In genomic region chr2:26300161-26300807, GRCm38 (mm10) we compare ENCODE assay signal across 9 mouse cellular contexts. TPM values are rescaled to one million over a fixed set of nuclear protein-coding genes. Genes with fewer than 3 reads are reported as not detected.
DNase-seq lines count a peak whose midpoint lies in the region; ATAC-seq lines count a peak whose summit lies in the region.
"Had no signal": no experiment of that assay in that cellular context is flagged by ENCODE, and none has a peak within 500 bp of the region (broad histone marks: within the 10 kb centered on the region; RNA-seq: fewer than 3 reads in every experiment).

No protein-coding gene starts in this region.

- peak; percentile 94 for DNase-seq in heart, adult 11 months
- DNase-seq in heart, adult 9 months (ENCODE audit: low spot score in 2 of 2): no peak
- DNase-seq in MN1 (ENCODE audit: low spot score): peak; percentile 48
- no peak for DNase-seq in embryonic facial prominence, embryonic 10.5 days (ENCODE audit: low spot score)
- DNase-seq in urinary bladder, postnatal 14 days (ENCODE audit: low spot score): no peak
- no peak for DNase-seq in embryo, embryonic 9.5 days (ENCODE audit: extremely low spot score)

- H3K9ac ChIP-seq in limb, embryonic 13.5 days: 0 out of 2 replicates have a peak overlapping the region, but pooled peaks have one; percentile 15
- H3K9ac ChIP-seq in stomach, embryonic 16.5 days (ENCODE audit: low read length): peak overlapping the region; percentile 6; the same call in 1 of the 2 replicates
- H3K9ac ChIP-seq: limb, embryonic 15.5 days had no signal

- peak overlapping the region; percentile 45; the same call in 1 of the 2 replicates for H3K27ac ChIP-seq in embryonic facial prominence, embryonic 10.5 days (replicated peaks)
- H3K27ac ChIP-seq in limb, embryonic 13.5 days: no peak overlapping the region
- peak overlapping the region; percentile 73 for H3K27ac ChIP-seq in stomach, embryonic 16.5 days (ENCODE audit: low read length)
- H3K27ac ChIP-seq: limb, embryonic 15.5 days had no signal

- ATAC-seq in limb, embryonic 13.5 days (ENCODE audit: low FRiP score, low read depth): no peak
- ATAC-seq in stomach, embryonic 16.5 days (ENCODE audit: insufficient read depth, low FRiP score): peak; percentile 49

- H3K9me3 ChIP-seq in embryonic facial prominence, embryonic 10.5 days: no peaks in the 10 kb centered on the region
- no peaks in the 10 kb centered on the region for H3K9me3 ChIP-seq in limb, embryonic 13.5 days
- H3K9me3 ChIP-seq in stomach, embryonic 16.5 days (replicated peaks; ENCODE audit: control insufficient read depth, low read length): no peaks in the 10 kb centered on the region
- H3K9me3 ChIP-seq: limb, embryonic 15.5 days had no signal

- H3K4me3 ChIP-seq in embryonic facial prominence, embryonic 10.5 days: no peak overlapping the region
- no peak overlapping the region for H3K4me3 ChIP-seq in limb, embryonic 13.5 days
- H3K4me3 ChIP-seq in stomach, embryonic 16.5 days (replicated peaks; ENCODE audit: low read length): no peak overlapping the region
- H3K4me3 ChIP-seq: limb, embryonic 15.5 days had no signal

- H3K4me1 ChIP-seq in embryonic facial prominence, embryonic 10.5 days: peaks cover 49% of the 10 kb centered on the region
- peaks cover 38% of the 10 kb centered on the region for H3K4me1 ChIP-seq in limb, embryonic 13.5 days
- H3K4me1 ChIP-seq in stomach, embryonic 16.5 days (ENCODE audit: control insufficient read depth, insufficient read depth, low read length): peaks cover 30% of the 10 kb centered on the region

- WGBS in embryonic facial prominence, embryonic 10.5 days: 53% methylated on average over 5 of the region's 5 CpGs
- 45% methylated on average over 5 of the region's 5 CpGs for WGBS in limb, embryonic 13.5 days
- WGBS in stomach, embryonic 16.5 days: 45% methylated on average over 5 of the region's 5 CpGs

- peaks cover 34% of the 10 kb centered on the region for H3K27me3 ChIP-seq in embryonic facial prominence, embryonic 10.5 days (replicated peaks; ENCODE audit: low read depth, poor library complexity, severe bottlenecking)
- H3K27me3 ChIP-seq in limb, embryonic 13.5 days: peaks cover 15% of the 10 kb centered on the region
- no peaks in the 10 kb centered on the region for H3K27me3 ChIP-seq in stomach, embryonic 16.5 days (ENCODE audit: control insufficient read depth, insufficient read depth, low read length)

- H3K36me3 ChIP-seq in embryonic facial prominence, embryonic 10.5 days (replicated peaks): no peaks in the 10 kb centered on the region
- H3K36me3 ChIP-seq in limb, embryonic 13.5 days: no peaks in the 10 kb centered on the region
- no peaks in the 10 kb centered on the region for H3K36me3 ChIP-seq in stomach, embryonic 16.5 days (ENCODE audit: control insufficient read depth, insufficient read depth, low read length)
- H3K36me3 ChIP-seq: limb, embryonic 15.5 days had no signal

- H3K4me2 ChIP-seq in limb, embryonic 13.5 days (replicated peaks): no peak overlapping the region
- no peak overlapping the region for H3K4me2 ChIP-seq in stomach, embryonic 16.5 days (ENCODE audit: low read depth, low read length)
- H3K4me2 ChIP-seq: limb, embryonic 15.5 days had no signal

RNA-seq across cellular contexts. Expression of gene Ccdc187, which starts 5.9 kb away (rescaled TPM):
- polyA plus RNA-seq in embryonic facial prominence, embryonic 10.5 days (2016; fragmentation: Nextera tagmentation; extraction: Ambion mirVana): 0.03 and 0.04 TPM in 2 replicates
- 0.04 TPM in 1 of 2 replicates, not detected in the other for polyA plus RNA-seq in limb, embryonic 13.5 days (2015; fragmentation: Nextera tagmentation; extraction: Ambion mirVana)
- polyA plus RNA-seq in stomach, embryonic 16.5 days (2015; fragmentation: Nextera tagmentation; extraction: Ambion mirVana): 0.58 and 0.82 TPM in 2 replicates

RNA-seq across cellular contexts. Expression of gene Gpsm1, which starts 15.0 kb away (rescaled TPM):
- 96.7 and 97.2 TPM in 2 replicates for polyA plus RNA-seq in embryonic facial prominence, embryonic 10.5 days (2016; fragmentation: Nextera tagmentation; extraction: Ambion mirVana)
- 61.5 and 66.6 TPM in 2 replicates for polyA plus RNA-seq in limb, embryonic 13.5 days (2015; fragmentation: Nextera tagmentation; extraction: Ambion mirVana)
- 28.8 and 33.0 TPM in 2 replicates for polyA plus RNA-seq in stomach, embryonic 16.5 days (2015; fragmentation: Nextera tagmentation; extraction: Ambion mirVana)

RNA-seq across cellular contexts. Expression of gene Dnlz, which starts 51.6 kb away (rescaled TPM):
- polyA plus RNA-seq in embryonic facial prominence, embryonic 10.5 days (2016; fragmentation: Nextera tagmentation; extraction: Ambion mirVana): 31.5 and 32.2 TPM in 2 replicates
- polyA plus RNA-seq in limb, embryonic 13.5 days (2015; fragmentation: Nextera tagmentation; extraction: Ambion mirVana): 28.8 and 29.0 TPM in 2 replicates
- 20.5 and 23.8 TPM in 2 replicates for polyA plus RNA-seq in stomach, embryonic 16.5 days (2015; fragmentation: Nextera tagmentation; extraction: Ambion mirVana)

Comparison
In these comparisons a context has a peak if more than half of its experiments do, and no peak if none do; other contexts are left out.
1. DNase-seq: peak in heart, adult 11 months (single experiment) and MN1 (single experiment); none in heart, adult 9 months (0 of 2), embryonic facial prominence, embryonic 10.5 days (single experiment), urinary bladder, postnatal 14 days (single experiment) and embryo, embryonic 9.5 days (single experiment).